Mouse (Mus musculus) liver, embryonic 16.5 days (tissue): ENCODE results near the gene Fbxw20. TPM values are rescaled to one million over a fixed set of nuclear protein-coding genes. Genes with fewer than 3 reads are reported as not detected.

Experiments used
- polyA plus RNA-seq: library from polyadenylated mRNA; unstranded; fragments of >200 nt; fragmentation: Nextera tagmentation; extraction: Ambion mirVana; gene quantifications from 2 replicates; pipeline ENCODE4 v1.2.1, GENCODE M21; 2015

Fbxw20 gene
- polyA plus RNA-seq, 1 experiment from 2014 or later = 0.09 TPM

Other genes with a start within 250 kb of the Fbxw20 start
- not detected in 2 replicates for gene Ucn2, start 248.7 kb downstream of the Fbxw20 start, polyA plus RNA-seq
- gene Pfkfb4, start 243.0 kb downstream of the Fbxw20 start, polyA plus RNA-seq = 4.0 and 4.4 TPM in 2 replicates
- 20.9 and 23.2 TPM in 2 replicates for gene Shisa5, start 196.2 kb downstream of the Fbxw20 start, polyA plus RNA-seq
- gene Trex1, start 175.0 kb downstream of the Fbxw20 start, polyA plus RNA-seq = 7.4 and 8.8 TPM in 2 replicates
- 8.5 and 8.8 TPM in 2 replicates for gene Atrip, start 160.6 kb downstream of the Fbxw20 start, polyA plus RNA-seq
- 10.0 and 11.9 TPM in 2 replicates for gene Ccdc51, start 152.3 kb downstream of the Fbxw20 start, polyA plus RNA-seq
- 259 and 313 TPM in 2 replicates for gene Tma7, start 152.2 kb downstream of the Fbxw20 start, polyA plus RNA-seq
- 4.9 and 6.3 TPM in 2 replicates for gene Plxnb1, start 139.4 kb downstream of the Fbxw20 start, polyA plus RNA-seq
- not detected in 2 replicates for gene Fbxw21, start 72.7 kb downstream of the Fbxw20 start, polyA plus RNA-seq
- not detected in 2 replicates for gene Fbxw13, start 38.8 kb downstream of the Fbxw20 start, polyA plus RNA-seq
- not detected in 2 replicates for gene Fbxw14, start 52.9 kb upstream of the Fbxw20 start, polyA plus RNA-seq
- gene Fbxw28, start 104.9 kb upstream of the Fbxw20 start, polyA plus RNA-seq = not detected in 2 replicates
- not detected in 2 replicates for gene Fbxw22, start 169.5 kb upstream of the Fbxw20 start, polyA plus RNA-seq
- gene Fbxw16, start 214.4 kb upstream of the Fbxw20 start, polyA plus RNA-seq = not detected in 2 replicates